Mouse (Mus musculus) cerebellum, adult 2 months (tissue): ENCODE results near the gene Ptpn6. TPM values are rescaled to one million over a fixed set of nuclear protein-coding genes. Genes with fewer than 3 reads are reported as not detected.
A peak's percentile ranks its signal among the peaks of the same experiment; 100 is the strongest.

Source experiments
- DNase-seq, 2 experiments: peaks; one replicate each; pipeline ENCODE4 v3.0.0; 2021
- H3K27ac ChIP-seq: fragments of 200-500 bp; 2 replicates; pipeline ENCODE4 v1.5.1; 2012; ENCODE audit warnings: low read length, control low read depth, inconsistent platforms; ENCODE audit not compliant: insufficient read depth
- H3K27me3 ChIP-seq: fragments of 200-500 bp; 2 replicates; pipeline ENCODE4 v1.6.1; 2012; ENCODE audit warnings: inconsistent platforms, mild to moderate bottlenecking, low read length, moderate library complexity; ENCODE audit not compliant: control insufficient read depth, insufficient read depth
- H3K4me1 ChIP-seq: fragments of 200-500 bp; 2 replicates; pipeline ENCODE4 v1.6.1; 2011; ENCODE audit warnings: low read length; ENCODE audit not compliant: control insufficient read depth, insufficient read depth
- H3K4me3 ChIP-seq: fragments of 200-500 bp; replicated peaks from 2 replicates; pipeline ENCODE3; 2011; ENCODE audit warnings: mild to moderate bottlenecking, low read depth, low read length, control low read depth; ENCODE audit not compliant: insufficient read depth
- CTCF ChIP-seq: fragments of 200-500 bp; IDR thresholded peaks from 2 replicates; pipeline ENCODE4 v1.5.1; 2011; ENCODE audit warnings: low read depth, mild to moderate bottlenecking, control low read depth, low read length, moderate library complexity, borderline replicate concordance; ENCODE audit not compliant: insufficient read depth
- POLR2A ChIP-seq: fragments of 200-500 bp; IDR thresholded peaks from 2 replicates; pipeline ENCODE4 v1.6.1; 2011; ENCODE audit warnings: low read length, control low read depth, borderline replicate concordance; ENCODE audit not compliant: insufficient read depth
- WGBS: fragments of 180-500 bp; shearing (Covaris S2); methylation state at CpG from one replicate; pipeline ENCODE4 v1.1.7; 2018; 5-methylcytosine and 5-hydroxymethylcytosine counted together
- polyA plus RNA-seq: library from polyadenylated mRNA; depleted of rRNA; stranded (reverse); fragments of >200 nt; gene quantifications from 2 replicates; pipeline ENCODE4 v1.2.3, GENCODE M21; 2012

Ptpn6 gene
- polyA plus RNA-seq, 1 experiment: 2.2 TPM

GRCm38 (mm10) chr6:124741842-124742241 lies 3.3 kb upstream of the Ptpn6 start:
- TF ChIP-seq CTCF (no peak), POLR2A (no peak)
- Histone ChIP-seq H3K27ac (peak overlapping the region; percentile 51), H3K4me1 (peaks cover 17% of the 10 kb centered on the region; the same call in 1 of the 2 replicates), H3K27me3 (no peaks in the 10 kb centered on the region), H3K4me3 (peak overlapping the region; percentile 61)
- no peak for DNase-seq
- 73% methylated on average over 3 of the region's 3 CpGs for WGBS

DNA sequence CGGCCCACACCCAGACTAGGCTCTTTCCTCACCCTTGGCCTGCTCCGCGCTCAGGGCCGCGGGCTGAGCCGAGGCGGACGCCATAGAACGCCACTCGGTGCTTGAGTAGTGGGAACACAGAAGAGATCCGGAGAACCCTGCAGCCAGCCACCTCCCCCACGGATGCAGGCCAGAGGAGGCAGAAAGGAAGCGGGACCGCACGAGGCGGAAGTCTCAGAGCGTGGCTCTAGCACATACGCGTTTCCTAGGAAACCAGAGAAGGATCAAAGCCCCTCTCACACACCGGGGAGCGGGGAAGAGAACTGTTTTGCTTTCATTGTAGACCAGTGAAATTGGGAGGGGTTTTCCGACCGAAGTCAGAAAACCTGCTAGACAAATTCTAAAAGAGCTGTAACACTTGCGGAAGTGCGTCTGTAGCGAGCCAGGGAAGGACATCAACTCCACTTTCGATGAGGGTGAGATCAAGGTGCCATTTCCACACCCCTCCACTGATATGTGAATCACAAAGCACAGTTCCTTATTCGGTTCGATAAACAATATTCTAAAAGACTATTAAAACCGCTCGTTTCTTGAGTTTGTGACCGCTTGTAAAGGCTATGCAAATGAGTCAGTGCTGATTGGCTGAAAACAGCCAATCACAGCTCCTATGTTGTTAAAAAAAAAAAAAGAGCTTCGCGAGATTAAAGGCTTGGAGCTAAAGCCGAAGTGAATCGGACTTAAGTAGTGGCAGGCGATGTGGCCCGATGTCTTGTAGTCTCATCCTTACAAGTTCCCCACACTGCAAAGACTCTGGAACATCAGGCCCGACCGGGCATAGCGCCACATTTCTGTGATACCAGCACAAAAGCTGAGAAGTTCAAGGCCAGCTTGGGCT lies 2.6 kb upstream of the Ptpn6 start, which contains the start of gene Grcc10:
TSS of gene Grcc10 (minus strand) at position 487 of the 874 bp plus-strand sequence.
- no peaks in the 10 kb centered on the region for H3K27me3 ChIP-seq
- TF ChIP-seq CTCF: no peak
- peak; percentile 90; the same call in 1 of the 2 replicates for TF ChIP-seq POLR2A
- peak; percentile 89 to 90 for DNase-seq
- peaks cover 12% of the 10 kb centered on the region; the same call in 1 of the 2 replicates for H3K4me1 ChIP-seq
- peak within 1 kb of the TSS; percentile 84 for H3K27ac ChIP-seq
- WGBS: under 1% methylated on average over 41 of the region's 41 CpGs
- H3K4me3 ChIP-seq: peak within 1 kb of the TSS; percentile 89

DNA sequence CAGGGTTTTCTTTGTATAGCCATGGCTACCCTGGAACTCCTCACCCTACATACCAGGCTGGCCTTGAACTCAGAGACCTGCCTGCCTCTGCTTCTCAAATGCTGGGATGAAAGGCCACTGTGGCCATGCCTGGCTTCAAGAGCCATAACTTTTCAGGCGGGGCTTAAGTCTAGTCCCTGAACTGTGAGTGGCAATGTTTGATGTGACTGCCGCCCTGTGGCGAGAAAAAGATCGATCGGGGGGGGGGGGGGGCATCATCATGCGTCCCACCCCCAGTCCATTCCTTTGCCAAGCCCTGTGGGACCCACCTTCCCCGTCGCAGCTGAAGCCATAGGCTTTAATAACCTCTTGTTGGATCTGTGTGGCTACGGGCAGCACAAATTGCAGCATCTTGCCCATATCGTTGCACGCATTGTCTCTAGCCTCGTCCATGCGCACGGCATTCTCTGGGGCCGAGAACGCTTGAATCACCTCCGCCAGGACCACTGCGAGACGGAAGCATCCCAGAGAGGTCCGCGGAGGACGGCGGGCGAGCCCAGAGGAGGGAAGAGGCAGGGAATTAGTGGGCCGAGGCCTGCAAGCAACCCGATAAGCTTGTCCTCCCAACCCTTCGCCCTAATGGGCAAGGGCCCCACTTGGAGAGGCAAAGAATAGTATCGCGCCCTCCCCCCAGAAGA lies 1.8 kb upstream of the Ptpn6 start:
- under 1% methylated on average over 29 of the region's 29 CpGs for WGBS
- Histone ChIP-seq H3K27me3 (no peaks in the 10 kb centered on the region), H3K4me1 (peaks cover 12% of the 10 kb centered on the region; the same call in 1 of the 2 replicates), H3K4me3 (peak overlapping the region; percentile 89), H3K27ac (peak overlapping the region; percentile 84)
- TF ChIP-seq CTCF (peak; percentile 46; the same call in 1 of the 2 replicates), POLR2A (no peak)
- peak in 1 of 2 experiments; percentile 65 for DNase-seq

DNA sequence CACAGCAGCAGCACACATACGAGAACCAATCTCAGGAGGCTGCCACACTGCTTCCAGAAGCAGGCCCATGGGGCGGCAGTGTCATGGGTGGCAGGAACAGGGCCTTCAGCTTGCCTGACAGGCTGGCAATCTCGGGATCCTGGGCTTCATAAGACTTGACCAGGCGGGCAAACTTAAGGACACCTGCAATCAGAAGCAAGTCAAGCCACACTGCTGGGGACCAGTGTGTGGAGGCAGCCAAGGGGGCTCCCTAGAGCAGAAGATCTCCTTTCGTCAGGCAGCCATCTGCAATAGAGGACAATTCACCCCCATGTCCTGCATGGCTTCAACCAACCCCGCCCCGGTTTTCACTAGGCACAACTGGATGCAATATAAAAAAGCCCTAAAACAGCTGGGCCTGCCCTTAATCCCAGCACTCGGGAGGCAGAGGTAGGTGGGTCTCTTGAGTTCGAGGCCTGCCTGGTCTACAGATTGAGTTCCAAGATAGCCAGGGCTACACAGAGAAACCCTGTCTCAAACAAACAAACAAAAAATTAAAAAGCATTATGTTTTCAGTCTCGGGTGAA lies 800 bp upstream of the Ptpn6 start:
- Histone ChIP-seq H3K4me3 (no peak overlapping the region), H3K27me3 (no peaks in the 10 kb centered on the region), H3K27ac (no peak overlapping the region), H3K4me1 (peaks cover 8% of the 10 kb centered on the region; the same call in 1 of the 2 replicates)
- no peak for DNase-seq
- 83% methylated on average over 10 of the region's 10 CpGs for WGBS
- TF ChIP-seq POLR2A (no peak), CTCF (no peak)

DNA sequence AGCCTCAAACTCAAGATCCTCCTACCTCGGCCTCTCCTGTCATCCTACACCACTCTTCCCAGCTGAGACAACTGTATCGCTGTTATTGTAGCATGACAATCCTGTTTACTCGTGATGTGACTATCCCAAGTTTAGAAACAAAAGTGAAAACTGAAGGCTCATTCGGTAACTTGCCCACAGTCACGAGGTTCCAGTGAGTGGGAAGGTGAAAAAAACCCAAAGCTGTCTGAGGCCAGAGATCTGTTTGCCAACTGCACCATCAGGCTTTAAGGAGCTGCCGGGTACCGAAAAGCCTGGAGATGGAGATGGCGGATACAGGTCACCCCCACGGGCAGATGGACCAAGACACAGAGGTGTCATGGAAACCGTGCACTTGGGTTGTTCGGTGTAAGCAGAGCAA lies 1.5 kb downstream of the Ptpn6 start:
- TF ChIP-seq CTCF: no peak
- no peak for TF ChIP-seq POLR2A
- 0 out of 2 replicates have a peak, but pooled peaks cover 4% of the 10 kb centered on the region for H3K4me1 ChIP-seq
- 82% methylated on average over 11 of the region's 11 CpGs for WGBS
- H3K27ac ChIP-seq: no peak overlapping the region
- H3K27me3 ChIP-seq: no peaks in the 10 kb centered on the region
- H3K4me3 ChIP-seq: no peak overlapping the region
- DNase-seq: no peak

GRCm38 (mm10) chr6:124734417-124734816 lies 4.1 kb downstream of the Ptpn6 start:
- H3K27me3 ChIP-seq: no peaks in the 10 kb centered on the region
- H3K27ac ChIP-seq: no peak overlapping the region
- DNase-seq: no peak
- WGBS: 95% methylated on average over 3 of the region's 3 CpGs
- H3K4me3 ChIP-seq: no peak overlapping the region
- TF ChIP-seq POLR2A (no peak), CTCF (no peak)
- no peaks in the 10 kb centered on the region for H3K4me1 ChIP-seq

GRCm38 (mm10) chr6:124732476-124733370 lies 5.8 kb downstream of the Ptpn6 start:
- 56% methylated on average over 19 of the region's 19 CpGs for WGBS
- Histone ChIP-seq H3K27ac (no peak overlapping the region), H3K27me3 (no peaks in the 10 kb centered on the region), H3K4me1 (no peaks in the 10 kb centered on the region), H3K4me3 (no peak overlapping the region)
- TF ChIP-seq POLR2A (no peak), CTCF (no peak)
- DNase-seq: no peak
